Mouse (Mus musculus): ENCODE measurements at regions not wholly inside any gene's neighbourhood (a gene's known extent, or its start where the extent isn't known, plus 50 kb on each side); places are given as distances from the start of the nearest gene placed in this dataset.
A peak's percentile ranks its signal among the peaks of the same experiment; 100 is the strongest.

GRCm38 (mm10) chr9:61622933-61623332 lies 250.8 kb downstream of the Tle3 start:
- Histone ChIP-seq H3K9me3 (ENCODE audit: control insufficient read depth, low read length) (no peaks in the 10 kb centered on the region), H3K4me1 (replicated peaks; ENCODE audit: control insufficient read depth, insufficient read depth, low read length) (peaks cover 6% of the 10 kb centered on the region), H3K36me3 (ENCODE audit: control insufficient read depth, insufficient read depth, low read length) (no peaks in the 10 kb centered on the region), H3K4me3 (ENCODE audit: low read depth, low read length) (no peak overlapping the region), H3K9ac (ENCODE audit: low read depth, low read length) (no peak overlapping the region), H3K27ac (ENCODE audit: low read depth, low read length) (no peak overlapping the region), H3K4me2 (replicated peaks; ENCODE audit: low read depth, low read length) (no peak overlapping the region), H3K27me3 (ENCODE audit: control insufficient read depth, insufficient read depth, low read length) (peaks cover 8% of the 10 kb centered on the region)
- 26% methylated on average over 7 of the region's 7 CpGs for WGBS
- ATAC-seq (ENCODE audit: low FRiP score) (peak; percentile 77), DNase-seq (ENCODE audit: low spot score) (peak; percentile 63)

- no peaks in the 10 kb centered on the region for H3K36me3 ChIP-seq (ENCODE audit: control insufficient read depth, insufficient read depth, low read length)
- no peak overlapping the region for H3K4me2 ChIP-seq (replicated peaks; ENCODE audit: low read depth, low read length)
- peaks cover 6% of the 10 kb centered on the region for H3K4me1 ChIP-seq (replicated peaks; ENCODE audit: control insufficient read depth, insufficient read depth, low read length)
- ATAC-seq (ENCODE audit: low FRiP score) (no peak), DNase-seq (ENCODE audit: low spot score) (no peak)
- no peaks in the 10 kb centered on the region for H3K9me3 ChIP-seq (ENCODE audit: control insufficient read depth, low read length)
- H3K27me3 ChIP-seq (ENCODE audit: control insufficient read depth, insufficient read depth, low read length) = peaks cover 8% of the 10 kb centered on the region
- WGBS = 84% methylated on average over 5 of the region's 5 CpGs
- H3K27ac ChIP-seq (ENCODE audit: low read depth, low read length) = no peak overlapping the region
- no peak overlapping the region for H3K4me3 ChIP-seq (ENCODE audit: low read depth, low read length)
- H3K9ac ChIP-seq (ENCODE audit: low read depth, low read length) = no peak overlapping the region
Observed at GRCm38 (mm10) chr9:61621939-61622338, 249.8 kb downstream of the Tle3 start.

GRCm38 (mm10) chr9:61620786-61621185 lies 248.6 kb downstream of the Tle3 start:
- Histone ChIP-seq H3K36me3 (ENCODE audit: control insufficient read depth, insufficient read depth, low read length) (no peaks in the 10 kb centered on the region), H3K4me2 (replicated peaks; ENCODE audit: low read depth, low read length) (no peak overlapping the region), H3K4me1 (replicated peaks; ENCODE audit: control insufficient read depth, insufficient read depth, low read length) (peaks cover 6% of the 10 kb centered on the region), H3K4me3 (ENCODE audit: low read depth, low read length) (no peak overlapping the region), H3K27me3 (ENCODE audit: control insufficient read depth, insufficient read depth, low read length) (peaks cover 8% of the 10 kb centered on the region), H3K27ac (ENCODE audit: low read depth, low read length) (no peak overlapping the region), H3K9me3 (ENCODE audit: control insufficient read depth, low read length) (no peaks in the 10 kb centered on the region), H3K9ac (ENCODE audit: low read depth, low read length) (no peak overlapping the region)
- ATAC-seq (ENCODE audit: low FRiP score) (no peak), DNase-seq (ENCODE audit: low spot score) (no peak)
- 65% methylated on average over 2 of the region's 2 CpGs for WGBS

- no peak overlapping the region for H3K27ac ChIP-seq (ENCODE audit: low read depth, low read length)
- H3K9ac ChIP-seq (ENCODE audit: low read depth, low read length) = no peak overlapping the region
- H3K4me3 ChIP-seq (ENCODE audit: low read depth, low read length) = no peak overlapping the region
- 31% methylated on average over 4 of the region's 4 CpGs for WGBS
- ATAC-seq (ENCODE audit: low FRiP score) (no peak), DNase-seq (ENCODE audit: low spot score) (no peak)
- no peak overlapping the region for H3K4me2 ChIP-seq (replicated peaks; ENCODE audit: low read depth, low read length)
- H3K4me1 ChIP-seq (replicated peaks; ENCODE audit: control insufficient read depth, insufficient read depth, low read length) = peaks cover 6% of the 10 kb centered on the region
- H3K9me3 ChIP-seq (ENCODE audit: control insufficient read depth, low read length) = no peaks in the 10 kb centered on the region
- H3K36me3 ChIP-seq (ENCODE audit: control insufficient read depth, insufficient read depth, low read length) = no peaks in the 10 kb centered on the region
- H3K27me3 ChIP-seq (ENCODE audit: control insufficient read depth, insufficient read depth, low read length) = peaks cover 8% of the 10 kb centered on the region
Observed at GRCm38 (mm10) chr9:61620105-61620504, 247.9 kb downstream of the Tle3 start.

GRCm38 (mm10) chr9:61618510-61619249 lies 246.5 kb downstream of the Tle3 start:
- ATAC-seq (ENCODE audit: low FRiP score) (0 out of 2 replicates have a peak, but pooled peaks have one; percentile 23), DNase-seq (ENCODE audit: low spot score) (peak; percentile 75)
- Histone ChIP-seq H3K27me3 (ENCODE audit: control insufficient read depth, insufficient read depth, low read length) (peaks cover 8% of the 10 kb centered on the region), H3K27ac (ENCODE audit: low read depth, low read length) (0 out of 2 replicates have a peak overlapping the region, but pooled peaks have one; percentile 6), H3K4me1 (replicated peaks; ENCODE audit: control insufficient read depth, insufficient read depth, low read length) (peaks cover 6% of the 10 kb centered on the region), H3K36me3 (ENCODE audit: control insufficient read depth, insufficient read depth, low read length) (no peaks in the 10 kb centered on the region), H3K4me2 (replicated peaks; ENCODE audit: low read depth, low read length) (no peak overlapping the region), H3K9me3 (ENCODE audit: control insufficient read depth, low read length) (no peaks in the 10 kb centered on the region), H3K4me3 (ENCODE audit: low read depth, low read length) (no peak overlapping the region), H3K9ac (ENCODE audit: low read depth, low read length) (no peak overlapping the region)
- WGBS = 33% methylated on average over 12 of the region's 12 CpGs

GRCm38 (mm10) chr9:61617979-61618378 lies 245.8 kb downstream of the Tle3 start:
- ATAC-seq (ENCODE audit: low FRiP score) (no peak), DNase-seq (ENCODE audit: low spot score) (no peak)
- no peaks in the 10 kb centered on the region for H3K36me3 ChIP-seq (ENCODE audit: control insufficient read depth, insufficient read depth, low read length)
- H3K9ac ChIP-seq (ENCODE audit: low read depth, low read length) = no peak overlapping the region
- no peak overlapping the region for H3K4me3 ChIP-seq (ENCODE audit: low read depth, low read length)
- no peak overlapping the region for H3K27ac ChIP-seq (ENCODE audit: low read depth, low read length)
- no peak overlapping the region for H3K4me2 ChIP-seq (replicated peaks; ENCODE audit: low read depth, low read length)
- 61% methylated on average over 8 of the region's 8 CpGs for WGBS
- H3K27me3 ChIP-seq (ENCODE audit: control insufficient read depth, insufficient read depth, low read length) = peaks cover 8% of the 10 kb centered on the region
- H3K9me3 ChIP-seq (ENCODE audit: control insufficient read depth, low read length) = no peaks in the 10 kb centered on the region
- peaks cover 6% of the 10 kb centered on the region for H3K4me1 ChIP-seq (replicated peaks; ENCODE audit: control insufficient read depth, insufficient read depth, low read length)

- no peak overlapping the region for H3K9ac ChIP-seq (ENCODE audit: low read depth, low read length)
- no peak overlapping the region for H3K27ac ChIP-seq (ENCODE audit: low read depth, low read length)
- H3K4me1 ChIP-seq (replicated peaks; ENCODE audit: control insufficient read depth, insufficient read depth, low read length) = peaks cover 6% of the 10 kb centered on the region
- DNase-seq (ENCODE audit: low spot score) (no peak), ATAC-seq (ENCODE audit: low FRiP score) (no peak)
- no peaks in the 10 kb centered on the region for H3K9me3 ChIP-seq (ENCODE audit: control insufficient read depth, low read length)
- no peak overlapping the region for H3K4me3 ChIP-seq (ENCODE audit: low read depth, low read length)
- no peak overlapping the region for H3K4me2 ChIP-seq (replicated peaks; ENCODE audit: low read depth, low read length)
- no peaks in the 10 kb centered on the region for H3K36me3 ChIP-seq (ENCODE audit: control insufficient read depth, insufficient read depth, low read length)
- WGBS = 63% methylated on average over 4 of the region's 4 CpGs
- peaks cover 8% of the 10 kb centered on the region for H3K27me3 ChIP-seq (ENCODE audit: control insufficient read depth, insufficient read depth, low read length)
Observed at GRCm38 (mm10) chr9:61615556-61615955, 243.4 kb downstream of the Tle3 start.

- no peak overlapping the region for H3K4me2 ChIP-seq (replicated peaks; ENCODE audit: low read depth, low read length)
- H3K9ac ChIP-seq (ENCODE audit: low read depth, low read length) = no peak overlapping the region
- no peaks in the 10 kb centered on the region for H3K36me3 ChIP-seq (ENCODE audit: control insufficient read depth, insufficient read depth, low read length)
- DNase-seq (ENCODE audit: low spot score) = no peak
- H3K9me3 ChIP-seq (ENCODE audit: control insufficient read depth, low read length) = no peaks in the 10 kb centered on the region
- H3K4me1 ChIP-seq (replicated peaks; ENCODE audit: control insufficient read depth, insufficient read depth, low read length) = peaks cover 4% of the 10 kb centered on the region; the same call in 1 of the 2 replicates
- 81% methylated on average over 5 of the region's 5 CpGs for WGBS
- no peak for ATAC-seq (ENCODE audit: low FRiP score)
- no peak overlapping the region for H3K27ac ChIP-seq (ENCODE audit: low read depth, low read length)
- H3K4me3 ChIP-seq (ENCODE audit: low read depth, low read length) = no peak overlapping the region
- H3K27me3 ChIP-seq (ENCODE audit: control insufficient read depth, insufficient read depth, low read length) = no peaks in the 10 kb centered on the region
Observed at GRCm38 (mm10) chr9:61607576-61607975, 235.4 kb downstream of the Tle3 start.

- 44% methylated on average over 7 of the region's 7 CpGs for WGBS
- ATAC-seq (ENCODE audit: low FRiP score) (no peak), DNase-seq (ENCODE audit: low spot score) (no peak)
- peaks cover 4% of the 10 kb centered on the region; the same call in 1 of the 2 replicates for H3K4me1 ChIP-seq (replicated peaks; ENCODE audit: control insufficient read depth, insufficient read depth, low read length)
- H3K27me3 ChIP-seq (ENCODE audit: control insufficient read depth, insufficient read depth, low read length) = no peaks in the 10 kb centered on the region
- H3K9me3 ChIP-seq (ENCODE audit: control insufficient read depth, low read length) = no peaks in the 10 kb centered on the region
- H3K4me2 ChIP-seq (replicated peaks; ENCODE audit: low read depth, low read length) = no peak overlapping the region
- no peak overlapping the region for H3K4me3 ChIP-seq (ENCODE audit: low read depth, low read length)
- no peak overlapping the region for H3K9ac ChIP-seq (ENCODE audit: low read depth, low read length)
- no peak overlapping the region for H3K27ac ChIP-seq (ENCODE audit: low read depth, low read length)
- no peaks in the 10 kb centered on the region for H3K36me3 ChIP-seq (ENCODE audit: control insufficient read depth, insufficient read depth, low read length)
Observed at GRCm38 (mm10) chr9:61602353-61602978, 230.3 kb downstream of the Tle3 start.

Data from hindbrain, embryonic 11.5 days (tissue).